Mouse (Mus musculus) kidney, adult 2 months (tissue): ENCODE measurements around the gene Olfr51. TPM values are rescaled to one million over a fixed set of nuclear protein-coding genes. Genes with fewer than 3 reads are reported as not detected.

Source experiments
- DNase-seq: peaks from one replicate; pipeline ENCODE4 v3.0.0; 2021
- H3K27ac ChIP-seq: fragments of 200-500 bp; 2 replicates; pipeline ENCODE4 v1.5.1; 2012; ENCODE audit warnings: low read depth, low read length, control low read depth, inconsistent platforms; ENCODE audit not compliant: insufficient read depth
- H3K27me3 ChIP-seq: fragments of 200-500 bp; replicated peaks from 2 replicates; pipeline ENCODE4 v1.6.1; 2012; ENCODE audit warnings: mild to moderate bottlenecking, moderate library complexity, low read length, inconsistent platforms; ENCODE audit not compliant: control insufficient read depth, insufficient read depth
- H3K36me3 ChIP-seq: fragments of 200-500 bp; 2 replicates; pipeline ENCODE4 v1.6.1; 2012; ENCODE audit warnings: mild to moderate bottlenecking, moderate library complexity, low read length, inconsistent platforms; ENCODE audit not compliant: control insufficient read depth, insufficient read depth
- H3K4me1 ChIP-seq: fragments of 200-500 bp; 2 replicates; pipeline ENCODE4 v1.6.1; 2011; ENCODE audit warnings: low read length; ENCODE audit not compliant: control insufficient read depth, insufficient read depth
- H3K4me3 ChIP-seq: fragments of 200-500 bp; 2 replicates; pipeline ENCODE4 v1.5.1; 2011; ENCODE audit warnings: mild to moderate bottlenecking, low read depth, low read length, control low read depth; ENCODE audit not compliant: insufficient read depth
- CTCF ChIP-seq: fragments of 200-500 bp; conservative IDR thresholded peaks from 2 replicates; pipeline ENCODE4 v1.5.1; 2011; ENCODE audit warnings: low read depth, mild to moderate bottlenecking, control low read depth, low read length, moderate library complexity, mixed read lengths; ENCODE audit not compliant: insufficient read depth, insufficient read length
- POLR2A ChIP-seq: fragments of 200-500 bp; IDR thresholded peaks from one replicate; pipeline ENCODE4 v1.6.1; 2011; ENCODE audit warnings: low read depth, low read length, control low read depth
- WGBS: fragments of 180-500 bp; shearing (Covaris S2); methylation state at CpG from one replicate; pipeline ENCODE4 v1.1.7; 2018; 5-methylcytosine and 5-hydroxymethylcytosine counted together
- polyA plus RNA-seq: library from polyadenylated mRNA; depleted of rRNA; stranded (reverse); fragments of >200 nt; gene quantifications from 2 replicates; pipeline ENCODE4 v1.2.3, GENCODE M21; 2012; rRNA removed

Olfr51 gene
- polyA plus RNA-seq, 1 experiment = not detected

DNA sequence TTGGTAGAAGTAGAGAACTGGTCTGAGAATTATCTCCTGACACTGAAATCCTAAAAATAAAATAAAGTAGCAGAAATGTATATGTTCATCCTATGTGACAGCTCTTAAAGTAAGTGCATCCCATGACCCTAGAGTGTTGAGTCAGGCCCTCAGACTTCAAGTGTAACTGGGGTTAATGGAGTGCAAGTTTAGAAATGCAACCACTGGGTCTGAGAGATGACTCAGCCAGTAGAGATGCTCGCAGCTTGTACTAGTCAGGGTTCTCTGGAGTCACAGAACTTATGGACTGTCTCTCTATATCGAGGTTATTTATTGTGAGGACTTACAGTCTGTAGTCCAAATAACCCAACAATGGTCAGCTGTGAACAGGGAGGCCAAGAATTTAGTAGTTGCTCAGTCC is 48.3 kb downstream of the Olfr51 start:
- no peaks in the 10 kb centered on the region for H3K36me3 ChIP-seq
- no peak overlapping the region for H3K27ac ChIP-seq
- DNase-seq = no peak
- H3K4me1 ChIP-seq = no peaks in the 10 kb centered on the region
- TF ChIP-seq POLR2A (no peak), CTCF (no peak)
- 61% methylated on average over 2 of the region's 2 CpGs for WGBS
- no peak overlapping the region for H3K4me3 ChIP-seq
- no peaks in the 10 kb centered on the region for H3K27me3 ChIP-seq

DNA sequence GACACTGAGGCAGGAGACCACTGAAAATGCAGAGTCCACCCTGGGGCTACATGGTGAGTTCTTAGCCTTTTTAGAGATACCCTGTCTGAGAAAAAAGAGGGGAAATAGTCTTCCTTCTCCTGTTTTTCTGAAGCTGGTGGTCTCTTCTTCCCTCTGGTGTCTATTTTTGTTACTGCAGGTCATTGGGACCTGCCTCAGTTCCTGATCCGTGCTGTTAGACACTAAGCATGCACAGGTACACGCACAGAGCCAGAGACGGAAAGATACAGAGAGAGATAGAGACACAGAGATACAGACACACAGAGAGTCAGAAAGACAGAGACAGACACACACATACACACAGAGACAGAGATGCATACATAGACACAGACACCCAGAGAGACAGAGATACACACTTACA is 49.8 kb downstream of the Olfr51 start:
- Histone ChIP-seq H3K27ac (no peak overlapping the region), H3K36me3 (no peaks in the 10 kb centered on the region), H3K4me3 (no peak overlapping the region), H3K27me3 (no peaks in the 10 kb centered on the region), H3K4me1 (no peaks in the 10 kb centered on the region)
- peak; percentile 8 for DNase-seq
- TF ChIP-seq POLR2A (no peak), CTCF (no peak)
- whole genome bisulfite sequencing = 47% methylated on average over 3 of the region's 3 CpGs

DNA sequence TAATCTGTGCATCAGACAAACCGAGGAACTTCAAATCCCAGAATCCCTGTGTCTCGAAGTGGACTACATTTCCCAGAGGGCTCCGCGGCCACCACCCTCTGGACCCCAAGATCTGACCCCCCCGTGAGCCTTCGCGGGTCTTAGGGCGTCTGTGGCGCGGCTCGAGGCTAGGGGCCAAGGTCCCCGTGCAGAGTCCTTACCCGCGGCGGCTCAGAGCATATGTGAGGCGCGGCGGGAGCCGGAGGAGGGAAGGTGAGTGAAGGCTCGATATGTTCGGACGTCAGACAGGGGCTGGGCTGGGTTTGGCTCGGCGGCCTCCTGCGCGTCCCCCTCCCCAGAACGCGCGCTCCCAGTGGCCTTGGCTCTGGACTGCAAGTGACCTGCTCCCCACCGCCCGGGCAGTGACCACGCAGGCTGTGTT is 55.8 kb downstream of the Olfr51 start, which contains the start of gene Zfp354a:
Zfp354a (plus strand) TSS at position 107 of the 421 bp plus-strand sequence.
- DNase-seq = peak; percentile 85
- no peak for TF ChIP-seq CTCF
- no peak for TF ChIP-seq POLR2A
- WGBS = under 1% methylated on average over 32 of the region's 32 CpGs
- H3K36me3 ChIP-seq = no peaks in the 10 kb centered on the region; the same call in 1 of the 2 replicates
- H3K27me3 ChIP-seq = no peaks in the 10 kb centered on the region
- peak within 1 kb of the TSS; percentile 57 for H3K27ac ChIP-seq
- H3K4me3 ChIP-seq = peak within 1 kb of the TSS; percentile 91
- peaks cover 8% of the 10 kb centered on the region for H3K4me1 ChIP-seq

Other genes starting within 250 kb of the Olfr51 start
- 1.2 and 1.4 TPM in 2 replicates for gene Zfp354c, start 175.9 kb upstream of the Olfr51 start, polyA plus RNA-seq
- 0.58 and 0.64 TPM in 2 replicates for gene Zfp879, start 162.0 kb upstream of the Olfr51 start, polyA plus RNA-seq
- 0.03 TPM in 1 of 2 replicates, not detected in the other for gene Grm6, start 152.9 kb upstream of the Olfr51 start, polyA plus RNA-seq
- 0.92 and 0.99 TPM in 2 replicates for gene Zfp454, start 115.9 kb upstream of the Olfr51 start, polyA plus RNA-seq
- 2.6 and 2.7 TPM in 2 replicates for gene Zfp2, start 87.4 kb upstream of the Olfr51 start, polyA plus RNA-seq
- gene Zfp354b, start 72.0 kb upstream of the Olfr51 start, polyA plus RNA-seq = 0.49 and 0.75 TPM in 2 replicates
- gene 4933414I15Rik, start 59.8 kb upstream of the Olfr51 start, polyA plus RNA-seq = not detected in 2 replicates
- gene Prop1, start 49.8 kb upstream of the Olfr51 start, polyA plus RNA-seq = not detected in 2 replicates
- gene Olfr1378, start 37.1 kb upstream of the Olfr51 start, polyA plus RNA-seq = not detected in 2 replicates
- not detected in 2 replicates for gene Olfr1377, start 21.6 kb upstream of the Olfr51 start, polyA plus RNA-seq
- gene Olfr54, start 10.6 kb downstream of the Olfr51 start, polyA plus RNA-seq = not detected in 2 replicates
- not detected in 2 replicates for gene Olfr1375, start 44.5 kb downstream of the Olfr51 start, polyA plus RNA-seq
- gene Zfp354a, start 55.7 kb downstream of the Olfr51 start, polyA plus RNA-seq = 2.2 and 5.2 TPM in 2 replicates
- gene Gm12569, start 216.9 kb downstream of the Olfr51 start, polyA plus RNA-seq = not detected in 2 replicates